Mouse (Mus musculus) forebrain, embryonic 10.5 days (tissue): Measurements from ENCODE around the gene Syne3. TPM values are rescaled to one million over a fixed set of nuclear protein-coding genes. Genes with fewer than 3 reads are reported as not detected.

Source experiments
- DNase-seq: peaks from one replicate; pipeline ENCODE4 v3.0.0-alpha.2; 2017; ENCODE audit warnings: low spot score; ENCODE audit errors: extremely low spot score
- H3K27ac ChIP-seq: fragments of 300-500 bp; sonication (generic); 2 replicates; pipeline ENCODE4 v1.5.1; 2016; ENCODE audit warnings: mild to moderate bottlenecking
- H3K27me3 ChIP-seq: fragments of 300-500 bp; sonication (generic); 2 replicates; pipeline ENCODE4 v1.6.1; 2016; ENCODE audit warnings: mild to moderate bottlenecking; ENCODE audit not compliant: poor library complexity, severe bottlenecking
- H3K36me3 ChIP-seq: fragments of 300-500 bp; sonication (generic); replicated peaks from 2 replicates; pipeline ENCODE4 v1.6.1; 2016; ENCODE audit warnings: mild to moderate bottlenecking, moderate library complexity
- H3K4me1 ChIP-seq: fragments of 300-500 bp; sonication (generic); 2 replicates; pipeline ENCODE4 v1.6.1; 2016
- H3K4me3 ChIP-seq: fragments of 300-500 bp; sonication (generic); 2 replicates; pipeline ENCODE4 v1.5.1; 2016; ENCODE audit warnings: mild to moderate bottlenecking, moderate library complexity
- H3K9me3 ChIP-seq: fragments of 300-500 bp; sonication (generic); 2 replicates; pipeline ENCODE4 v1.6.1; 2016; ENCODE audit warnings: mild to moderate bottlenecking, moderate library complexity
- WGBS: fragments of 180-500 bp; shearing (Covaris S2); methylation state at CpG from one replicate; pipeline ENCODE4 v1.1.7; 2016; 5-methylcytosine and 5-hydroxymethylcytosine counted together
- polyA plus RNA-seq: library from polyadenylated mRNA; unstranded; fragments of >200 nt; fragmentation: Nextera tagmentation; extraction: Ambion mirVana; gene quantifications from 2 replicates; pipeline ENCODE4 v1.2.1, GENCODE M21; 2016

The Syne3 gene
- polyA plus RNA-seq, 1 experiment from 2014 or later: 0.10 TPM

DNA sequence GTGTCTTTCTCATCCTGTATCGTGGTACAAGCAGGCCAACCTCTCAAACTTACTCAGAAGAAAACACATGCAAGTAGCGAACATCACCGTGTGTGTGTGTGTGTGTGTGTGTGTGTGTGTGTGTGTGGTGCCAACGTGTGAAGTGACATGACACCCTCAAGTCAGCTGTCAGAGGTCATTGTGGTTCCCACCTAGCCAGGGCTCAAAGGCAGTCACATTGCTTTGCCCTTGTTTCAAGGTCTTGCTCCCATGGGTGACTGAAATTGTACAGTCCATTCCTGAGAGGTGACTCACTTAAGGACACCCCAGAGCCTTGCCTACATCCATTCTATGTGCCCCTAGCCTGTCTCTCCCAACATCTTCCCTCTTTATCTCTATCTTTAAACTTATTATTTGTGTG lies 40.0 kb downstream of the Syne3 start:
- DNase-seq: no peak
- 92% methylated on average over 4 of the region's 4 CpGs for WGBS
- H3K27ac ChIP-seq: no peak overlapping the region
- peaks cover 13% of the 10 kb centered on the region for H3K4me1 ChIP-seq
- H3K36me3 ChIP-seq: no peaks in the 10 kb centered on the region
- H3K4me3 ChIP-seq: no peak overlapping the region
- no peaks in the 10 kb centered on the region for H3K27me3 ChIP-seq
- no peaks in the 10 kb centered on the region for H3K9me3 ChIP-seq

DNA sequence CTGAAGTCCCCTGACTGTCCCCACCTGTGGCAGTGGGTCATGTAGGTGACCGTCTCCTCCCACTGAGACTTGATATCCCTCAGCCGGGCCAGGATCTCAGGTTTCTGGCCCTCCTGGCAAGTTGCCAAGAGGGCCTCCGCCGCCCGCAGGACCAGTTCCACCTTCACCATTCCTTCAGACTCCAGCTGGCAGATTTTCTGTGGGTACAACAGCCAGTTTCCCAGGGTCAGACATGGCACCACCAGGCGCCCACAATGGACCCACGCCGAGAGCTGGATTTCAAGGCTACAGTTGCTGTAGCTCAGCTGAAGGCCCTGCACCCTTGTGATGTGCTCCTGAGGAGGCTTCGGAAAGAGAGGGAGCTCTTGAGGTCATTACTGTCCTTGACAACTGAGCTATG lies 40.4 kb downstream of the Syne3 start:
- Histone ChIP-seq H3K27me3 (no peaks in the 10 kb centered on the region), H3K4me3 (no peak overlapping the region), H3K9me3 (no peaks in the 10 kb centered on the region), H3K36me3 (no peaks in the 10 kb centered on the region), H3K4me1 (peaks cover 18% of the 10 kb centered on the region), H3K27ac (0 out of 2 replicates have a peak overlapping the region, but pooled peaks have one; percentile 30)
- DNase-seq: no peak
- WGBS: 89% methylated on average over 9 of the region's 9 CpGs

DNA sequence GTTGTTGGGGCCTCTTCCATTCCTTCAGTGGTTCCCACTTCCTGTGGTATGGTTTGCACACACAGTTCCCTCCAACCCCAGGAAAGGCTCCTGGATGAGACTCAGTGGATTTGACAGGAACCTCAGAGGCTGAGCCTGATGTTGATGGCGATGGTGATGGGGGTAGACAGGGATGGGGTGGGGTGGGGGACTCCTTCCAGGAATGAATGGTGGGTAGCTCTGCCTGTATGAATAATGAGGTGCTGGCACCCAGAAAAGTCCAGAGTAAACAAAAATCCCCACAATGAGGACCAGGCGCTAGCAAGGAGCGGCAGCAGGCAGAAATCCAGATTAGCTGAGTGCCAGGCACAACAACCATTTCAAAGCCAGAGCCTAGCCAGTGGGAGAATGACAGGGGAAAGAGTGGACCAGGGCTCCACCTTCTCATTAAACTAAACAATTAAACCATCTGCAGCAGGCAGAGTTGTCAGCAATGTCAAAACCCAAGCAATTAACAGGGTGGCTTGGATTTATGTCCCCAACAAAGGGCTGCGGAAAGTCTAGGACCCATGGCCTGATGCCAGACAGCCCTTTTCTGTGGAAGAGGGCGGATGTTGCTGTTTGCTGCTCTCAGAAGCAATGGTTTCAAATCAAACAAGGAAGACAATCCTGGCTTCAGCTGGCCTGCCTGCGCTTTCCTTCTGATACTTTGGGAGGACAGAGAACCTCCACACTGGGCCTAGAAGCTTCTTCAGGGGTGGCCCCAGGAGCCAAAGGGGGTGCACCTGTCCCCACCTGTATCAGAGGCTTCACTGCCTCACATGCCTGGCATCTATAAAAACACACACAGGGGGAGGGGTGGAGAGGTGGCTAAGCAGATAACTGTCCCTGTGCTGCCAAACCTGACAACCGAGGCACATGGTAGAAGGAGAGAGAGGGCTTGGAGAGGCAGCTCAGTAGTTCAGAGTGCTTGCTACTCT lies 44.4 kb downstream of the Syne3 start:
- WGBS: 66% methylated on average over 7 of the region's 7 CpGs
- peaks cover 42% of the 10 kb centered on the region for H3K4me1 ChIP-seq
- no peak for DNase-seq
- no peaks in the 10 kb centered on the region for H3K9me3 ChIP-seq
- no peak overlapping the region for H3K4me3 ChIP-seq
- H3K27me3 ChIP-seq: no peaks in the 10 kb centered on the region
- no peaks in the 10 kb centered on the region for H3K36me3 ChIP-seq
- H3K27ac ChIP-seq: peak overlapping the region; percentile 79

DNA sequence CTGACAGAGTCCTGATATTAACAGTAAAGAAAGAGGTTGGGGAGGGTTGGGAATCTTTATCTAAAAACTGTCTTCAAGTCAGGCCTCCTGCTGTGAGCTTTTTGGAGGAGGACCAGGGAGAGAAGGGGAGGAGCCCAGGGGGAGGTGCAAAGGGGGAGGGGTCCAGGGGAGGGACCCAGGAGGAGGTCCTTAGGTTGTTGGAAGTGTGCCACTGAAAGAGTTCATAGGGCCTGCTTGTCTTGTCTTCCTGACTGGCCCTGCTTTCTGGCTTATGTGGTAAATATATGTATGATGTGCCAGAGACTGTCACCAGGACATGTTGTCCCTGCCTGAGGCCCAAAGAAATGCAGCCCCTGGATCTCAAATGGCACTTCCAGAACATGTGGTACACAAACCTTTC lies 49.2 kb downstream of the Syne3 start:
- Histone ChIP-seq H3K4me3 (no peak overlapping the region), H3K36me3 (no peaks in the 10 kb centered on the region), H3K27me3 (no peaks in the 10 kb centered on the region), H3K4me1 (peaks cover 44% of the 10 kb centered on the region), H3K27ac (no peak overlapping the region), H3K9me3 (no peaks in the 10 kb centered on the region)
- no peak for DNase-seq

DNA sequence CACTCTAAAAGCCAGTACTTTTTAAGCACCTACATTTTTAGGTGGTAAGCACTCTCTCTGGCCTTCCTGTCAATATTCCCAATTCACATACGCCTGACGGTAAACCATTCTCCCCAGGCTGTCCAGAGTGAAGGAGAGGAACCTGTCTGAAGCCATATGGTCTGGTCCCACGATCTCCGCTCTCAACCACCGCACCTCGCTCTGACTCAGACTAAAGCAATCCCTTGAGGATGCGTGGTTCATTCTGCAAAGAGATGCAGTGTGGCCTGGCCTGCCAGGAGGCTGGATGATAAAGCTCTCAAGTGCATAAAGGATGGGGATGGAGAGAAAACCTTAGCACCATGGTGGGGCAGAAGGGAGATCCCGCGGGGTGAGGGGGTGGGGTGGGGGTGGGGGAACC lies 49.6 kb downstream of the Syne3 start:
- Histone ChIP-seq H3K4me1 (peaks cover 40% of the 10 kb centered on the region), H3K27ac (no peak overlapping the region), H3K9me3 (no peaks in the 10 kb centered on the region), H3K36me3 (no peaks in the 10 kb centered on the region), H3K4me3 (no peak overlapping the region), H3K27me3 (no peaks in the 10 kb centered on the region)
- 75% methylated on average over 9 of the region's 9 CpGs for WGBS
- DNase-seq: no peak

DNA sequence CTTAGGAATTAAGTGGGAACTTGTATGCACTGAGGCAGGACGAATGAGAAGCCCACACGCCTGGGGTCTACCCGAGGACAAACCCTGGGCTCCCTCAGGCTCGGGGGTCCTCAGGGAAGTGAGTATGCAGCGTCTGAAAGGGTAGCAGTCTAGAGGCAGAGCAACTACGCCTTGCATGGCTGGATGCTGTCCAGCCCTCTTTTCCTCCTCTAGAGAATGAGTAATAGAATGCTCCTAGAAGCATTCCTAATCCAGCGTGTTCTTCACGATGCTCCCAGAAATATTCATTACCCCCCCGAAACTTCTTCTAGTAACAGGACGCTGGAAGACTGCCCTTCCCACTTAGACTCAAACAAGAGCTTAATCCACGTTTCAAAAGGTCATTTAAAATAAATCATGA lies 51.3 kb downstream of the Syne3 start:
- Histone ChIP-seq H3K27ac (no peak overlapping the region), H3K4me3 (no peak overlapping the region), H3K27me3 (no peaks in the 10 kb centered on the region), H3K4me1 (peaks cover 22% of the 10 kb centered on the region), H3K36me3 (no peaks in the 10 kb centered on the region), H3K9me3 (no peaks in the 10 kb centered on the region)
- WGBS: 86% methylated on average over 11 of the region's 11 CpGs
- no peak for DNase-seq

DNA sequence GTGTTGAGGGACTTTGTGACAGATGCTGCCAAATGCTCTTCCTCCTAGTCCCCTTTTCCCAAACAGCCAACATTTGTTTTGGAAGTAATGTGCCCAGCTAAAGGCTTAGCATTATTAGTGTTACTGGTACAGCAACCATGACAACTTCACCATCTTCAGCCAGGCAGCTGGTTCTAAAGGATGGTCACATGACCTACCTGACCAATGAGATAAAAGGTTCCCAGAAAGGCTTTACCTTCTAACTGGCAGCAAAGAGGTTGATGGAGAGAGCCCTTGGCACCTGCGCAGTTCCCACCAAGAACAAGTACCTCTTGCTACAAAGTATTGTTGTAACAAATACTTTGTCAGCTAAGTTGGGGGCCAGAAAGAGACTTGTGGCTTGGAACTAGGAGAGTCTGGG lies 52.4 kb downstream of the Syne3 start:
- 97% methylated on average over 1 of the region's 1 CpGs for WGBS
- no peaks in the 10 kb centered on the region for H3K9me3 ChIP-seq

DNA sequence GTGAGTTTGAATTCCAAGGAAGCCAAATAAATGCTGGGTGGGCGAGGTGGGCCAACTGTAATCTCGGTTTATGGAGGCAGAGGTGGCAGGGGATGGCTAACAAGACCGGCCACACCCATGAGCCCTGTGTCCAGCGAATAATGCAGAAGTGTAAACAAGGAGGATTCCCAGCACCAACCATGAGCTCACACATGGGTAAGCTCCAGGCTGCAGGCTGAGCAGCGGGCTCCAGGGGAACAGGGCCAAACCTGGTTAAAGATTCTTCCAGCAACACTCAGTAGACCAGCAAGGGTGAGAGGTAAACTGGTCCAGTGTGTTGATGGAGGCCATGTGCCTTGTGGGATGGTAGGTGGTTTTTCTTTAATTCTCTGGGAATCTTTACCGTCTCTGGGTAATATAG lies 53.2 kb downstream of the Syne3 start:
- Histone ChIP-seq H3K4me3 (no peak overlapping the region), H3K9me3 (no peaks in the 10 kb centered on the region), H3K27me3 (no peaks in the 10 kb centered on the region), H3K36me3 (no peaks in the 10 kb centered on the region), H3K4me1 (peaks cover 16% of the 10 kb centered on the region; the same call in 1 of the 2 replicates), H3K27ac (no peak overlapping the region)
- no peak for DNase-seq
- WGBS: 89% methylated on average over 6 of the region's 6 CpGs

More for the DNA sequence above, 52.4 kb downstream of the Syne3 start:
- Histone ChIP-seq H3K36me3 (no peaks in the 10 kb centered on the region), H3K4me1 (peaks cover 18% of the 10 kb centered on the region), H3K27ac (no peak overlapping the region), H3K4me3 (no peak overlapping the region), H3K27me3 (no peaks in the 10 kb centered on the region)
- DNase-seq: no peak

DNA sequence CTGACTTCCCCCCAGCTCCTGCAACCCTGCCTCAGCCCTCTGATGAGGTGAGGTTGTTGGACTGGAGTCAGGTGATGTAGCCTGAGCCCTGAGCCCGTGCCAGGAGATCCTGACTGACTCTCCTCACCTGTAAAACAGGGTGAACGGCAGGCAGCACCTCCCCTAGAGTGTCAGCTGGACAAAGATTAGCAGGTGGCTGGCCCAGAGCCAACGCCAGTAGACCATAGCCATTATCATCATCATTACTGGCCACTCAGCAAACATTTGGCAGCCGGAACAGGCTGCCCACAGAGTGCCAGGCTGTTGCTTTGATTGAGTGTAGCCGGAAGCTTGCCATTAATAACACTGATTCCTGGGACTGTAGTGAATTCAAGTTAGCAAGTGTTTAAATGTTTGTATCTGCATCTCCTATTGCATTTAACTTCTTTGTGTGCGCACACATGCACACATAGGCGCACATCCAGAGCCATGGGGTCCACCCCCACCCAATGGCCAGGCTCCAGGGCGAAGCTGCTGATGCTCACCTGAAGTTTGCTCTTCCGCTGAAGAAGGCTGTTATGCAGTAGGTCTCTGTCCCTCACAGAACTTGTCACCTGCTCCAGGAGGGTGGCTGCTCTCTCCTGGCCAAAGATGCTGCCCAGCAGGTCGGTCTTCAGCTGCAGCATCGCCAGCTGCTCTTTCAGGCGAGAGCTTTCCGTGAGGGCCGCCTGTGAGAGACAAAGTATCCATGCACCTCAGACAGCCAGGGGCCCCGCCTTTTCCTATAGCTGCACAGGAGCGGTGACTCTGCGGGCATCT lies 54.4 kb downstream of the Syne3 start:
- Histone ChIP-seq H3K27ac (no peak overlapping the region), H3K9me3 (no peaks in the 10 kb centered on the region), H3K4me1 (peaks cover 12% of the 10 kb centered on the region; the same call in 1 of the 2 replicates), H3K27me3 (no peaks in the 10 kb centered on the region), H3K36me3 (no peaks in the 10 kb centered on the region), H3K4me3 (no peak overlapping the region)
- WGBS: 76% methylated on average over 17 of the region's 17 CpGs
- DNase-seq: no peak

DNA sequence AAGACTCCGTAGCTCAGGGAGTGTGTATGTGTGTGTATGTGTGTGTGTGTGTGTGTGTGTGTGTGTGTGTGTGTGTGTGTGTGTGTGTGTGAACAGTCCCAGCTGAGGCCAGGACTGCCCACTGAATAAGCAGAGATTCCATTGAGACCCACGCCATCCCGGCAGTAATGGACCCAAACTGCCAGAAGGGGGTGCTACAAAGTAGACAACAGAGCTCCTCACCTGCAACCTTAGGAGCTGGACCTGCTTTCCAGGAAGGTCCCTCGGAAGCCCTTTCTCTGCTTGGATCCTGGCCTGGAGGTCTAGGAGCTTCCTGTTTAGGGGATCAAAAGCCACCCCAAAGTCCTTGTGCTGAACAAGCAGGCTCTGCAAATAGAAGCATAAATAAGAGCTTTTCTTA lies 55.7 kb downstream of the Syne3 start:
- H3K4me3 ChIP-seq: no peak overlapping the region
- no peaks in the 10 kb centered on the region for H3K9me3 ChIP-seq
- no peak overlapping the region for H3K27ac ChIP-seq
- peak; percentile 63 for DNase-seq
- WGBS: 28% methylated on average over 4 of the region's 4 CpGs
- peaks cover 10% of the 10 kb centered on the region; the same call in 1 of the 2 replicates for H3K4me1 ChIP-seq
- no peaks in the 10 kb centered on the region for H3K36me3 ChIP-seq
- no peaks in the 10 kb centered on the region for H3K27me3 ChIP-seq

DNA sequence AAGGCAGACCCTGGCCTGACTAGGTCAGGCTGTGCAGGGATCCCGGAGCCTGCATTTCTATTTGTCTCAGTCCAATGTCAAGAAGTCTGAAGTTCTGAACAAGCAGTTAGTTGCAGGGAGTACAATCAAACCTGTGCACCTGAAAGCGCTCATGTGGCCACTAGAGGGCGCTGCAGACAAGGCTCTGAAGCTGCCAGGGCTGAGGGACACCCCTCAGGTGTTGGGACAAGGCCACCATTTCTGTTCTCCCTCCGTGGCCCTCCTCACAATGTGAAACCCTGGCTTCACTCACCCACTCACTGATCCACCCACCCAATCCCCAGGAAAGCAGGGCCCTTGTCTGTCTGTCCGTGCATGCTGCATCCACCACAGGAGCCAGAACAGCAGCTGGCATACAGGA lies 57.2 kb downstream of the Syne3 start:
- Histone ChIP-seq H3K27me3 (no peaks in the 10 kb centered on the region), H3K9me3 (no peaks in the 10 kb centered on the region), H3K36me3 (no peaks in the 10 kb centered on the region), H3K4me1 (peaks cover 10% of the 10 kb centered on the region; the same call in 1 of the 2 replicates), H3K4me3 (no peak overlapping the region), H3K27ac (0 out of 2 replicates have a peak overlapping the region, but pooled peaks have one; percentile 40)
- DNase-seq: peak; percentile 83
- WGBS: 22% methylated on average over 5 of the region's 5 CpGs

DNA sequence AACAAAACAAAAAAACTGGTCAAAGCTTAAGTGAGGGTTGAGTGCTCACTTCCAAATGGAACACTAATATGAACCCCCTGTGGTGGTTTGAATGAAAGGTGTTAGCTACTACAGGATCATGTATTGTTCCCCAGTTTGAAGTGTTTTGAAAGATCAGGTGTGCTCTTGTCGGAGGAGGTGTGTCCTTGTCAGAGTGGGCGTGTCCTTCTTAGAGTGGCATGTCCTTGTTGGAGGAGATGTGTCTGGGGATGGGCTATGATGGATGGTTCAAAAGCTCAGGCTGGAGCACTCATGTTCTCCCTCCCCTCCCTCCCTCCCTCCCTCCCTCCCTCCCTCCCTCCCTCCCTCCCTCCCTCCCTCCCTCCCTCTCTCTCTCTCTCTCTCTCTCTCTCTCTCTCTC lies 61.7 kb downstream of the Syne3 start:
- no peak overlapping the region for H3K27ac ChIP-seq
- WGBS: 75% methylated on average over 2 of the region's 2 CpGs
- H3K4me1 ChIP-seq: peaks cover 4% of the 10 kb centered on the region; the same call in 1 of the 2 replicates
- no peaks in the 10 kb centered on the region for H3K27me3 ChIP-seq
- no peaks in the 10 kb centered on the region for H3K36me3 ChIP-seq
- H3K9me3 ChIP-seq: peaks cover 15% of the 10 kb centered on the region; the same call in 1 of the 2 replicates
- DNase-seq: no peak
- H3K4me3 ChIP-seq: no peak overlapping the region

DNA sequence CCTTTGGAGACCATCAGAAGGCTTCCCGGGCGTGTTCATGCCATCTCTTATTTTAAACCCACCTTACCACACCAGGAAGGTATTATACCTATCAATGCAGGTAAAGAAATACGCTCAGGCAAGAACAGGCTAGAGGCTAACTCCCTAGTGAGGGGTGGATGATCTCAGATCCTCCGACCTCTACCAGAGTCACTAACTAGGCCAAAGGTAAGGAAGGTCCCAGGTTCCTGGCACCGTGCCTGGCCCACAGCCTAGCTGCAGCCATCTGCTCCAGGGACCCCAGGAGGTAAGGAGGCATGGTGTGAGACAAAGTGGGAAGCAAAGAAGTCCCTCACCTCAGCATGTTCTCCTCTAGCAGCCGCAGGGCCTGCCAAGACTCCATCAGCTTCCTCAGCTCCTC lies 63.4 kb downstream of the Syne3 start:
- Histone ChIP-seq H3K36me3 (no peaks in the 10 kb centered on the region), H3K27ac (no peak overlapping the region), H3K4me1 (no peaks in the 10 kb centered on the region), H3K9me3 (peaks cover 15% of the 10 kb centered on the region; the same call in 1 of the 2 replicates), H3K27me3 (no peaks in the 10 kb centered on the region), H3K4me3 (no peak overlapping the region)
- 93% methylated on average over 6 of the region's 6 CpGs for WGBS
- no peak for DNase-seq
